Mouse (Mus musculus) heart, embryonic 11.5 days (tissue): ENCODE data around the gene Gm5930. TPM values are rescaled to one million over a fixed set of nuclear protein-coding genes. Genes with fewer than 3 reads are reported as not detected.
"Not testable (repeated sequence)": the region's sequence is repeated elsewhere in the genome, so short reads cannot be mapped to it uniquely, and the experiment has no call there.

Source experiments
- ATAC-seq: fragments of 200-750 bp; cut with Nextera tagmentation; replicated peaks from 2 replicates; pipeline ENCODE4 v1.8.0; 2017; ENCODE audit warnings: moderate library complexity; ENCODE audit not compliant: insufficient number of reproducible peaks, low FRiP score, low TSS enrichment
- H3K27ac ChIP-seq: fragments of 300-500 bp; sonication (generic); 2 replicates; pipeline ENCODE4 v1.5.1; 2014; ENCODE audit warnings: mild to moderate bottlenecking, low read depth, low read length
- H3K27me3 ChIP-seq: fragments of 300-500 bp; sonication (generic); 2 replicates; pipeline ENCODE4 v1.6.1; 2014; ENCODE audit warnings: mild to moderate bottlenecking, low read length, mixed read lengths; ENCODE audit not compliant: control insufficient read depth, insufficient read depth
- H3K36me3 ChIP-seq: fragments of 300-500 bp; sonication (generic); 2 replicates; pipeline ENCODE4 v1.6.1; 2014; ENCODE audit warnings: mild to moderate bottlenecking, low read length, moderate library complexity, mixed read lengths; ENCODE audit not compliant: control insufficient read depth, insufficient read depth
- H3K4me1 ChIP-seq: fragments of 300-500 bp; sonication (generic); 2 replicates; pipeline ENCODE4 v1.6.1; 2014; ENCODE audit warnings: low read length; ENCODE audit not compliant: control insufficient read depth, insufficient read depth
- H3K4me2 ChIP-seq: fragments of 300-500 bp; sonication (generic); 2 replicates; pipeline ENCODE4 v1.6.1; 2014; ENCODE audit warnings: mild to moderate bottlenecking, moderate library complexity
- H3K4me3 ChIP-seq: fragments of 300-500 bp; sonication (generic); 2 replicates; pipeline ENCODE4 v1.5.1; 2014; ENCODE audit warnings: low read depth, low read length
- H3K9ac ChIP-seq: fragments of 300-500 bp; sonication (generic); 2 replicates; pipeline ENCODE4 v1.6.1; 2014; ENCODE audit warnings: mild to moderate bottlenecking, low read depth, low read length, moderate library complexity
- H3K9me3 ChIP-seq: fragments of 300-500 bp; sonication (generic); replicated peaks from 2 replicates; pipeline ENCODE4 v1.6.1; 2016; ENCODE audit warnings: low read length; ENCODE audit not compliant: control insufficient read depth
- WGBS: fragments of 180-500 bp; shearing (Covaris S2); extraction: QIAGEN DNeasy Blood & Tissue Kit; methylation state at CpG from one replicate; pipeline ENCODE4 v1.1.7; 2014; ENCODE audit not compliant: insufficient replicate concordance; 5-methylcytosine and 5-hydroxymethylcytosine counted together
- polyA plus RNA-seq: library from polyadenylated mRNA; unstranded; fragments of >200 nt; fragmentation: Nextera tagmentation; extraction: Ambion mirVana; gene quantifications from 2 replicates; pipeline ENCODE4 v1.2.1, GENCODE M21; 2014

Gene Gm5930
- not detected in 2 replicates for polyA plus RNA-seq

DNA sequence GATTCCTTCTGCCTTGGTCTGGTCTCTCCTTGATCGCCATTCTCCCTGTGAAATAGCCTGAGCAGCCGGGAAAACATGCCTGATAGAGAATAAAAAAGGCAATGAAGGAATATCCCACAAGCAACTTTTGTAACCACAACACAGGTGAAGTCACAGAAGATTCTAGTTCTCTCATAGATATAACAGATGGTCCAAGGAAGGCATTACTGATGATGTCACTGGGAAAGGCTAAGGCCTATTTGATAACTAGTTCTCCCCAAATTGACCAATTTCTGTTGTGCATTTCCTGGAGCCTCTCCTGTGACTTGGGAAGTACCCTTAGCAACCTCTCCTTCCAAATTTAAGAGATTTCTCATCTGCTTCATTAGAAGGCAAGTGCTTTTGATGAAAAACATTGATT, at the start of gene Gm5930:
Gene Gm5930 (minus strand): TSS at position 101 of the 400 bp plus-strand sequence.
- not testable (repeated sequence) for H3K9me3 ChIP-seq, H3K4me3 ChIP-seq, H3K4me1 ChIP-seq, H3K27ac ChIP-seq, H3K27me3 ChIP-seq, H3K36me3 ChIP-seq, ATAC-seq, H3K4me2 ChIP-seq, H3K9ac ChIP-seq
- no CpG with 5 or more reads among the region's 2 CpGs for whole genome bisulfite sequencing

DNA sequence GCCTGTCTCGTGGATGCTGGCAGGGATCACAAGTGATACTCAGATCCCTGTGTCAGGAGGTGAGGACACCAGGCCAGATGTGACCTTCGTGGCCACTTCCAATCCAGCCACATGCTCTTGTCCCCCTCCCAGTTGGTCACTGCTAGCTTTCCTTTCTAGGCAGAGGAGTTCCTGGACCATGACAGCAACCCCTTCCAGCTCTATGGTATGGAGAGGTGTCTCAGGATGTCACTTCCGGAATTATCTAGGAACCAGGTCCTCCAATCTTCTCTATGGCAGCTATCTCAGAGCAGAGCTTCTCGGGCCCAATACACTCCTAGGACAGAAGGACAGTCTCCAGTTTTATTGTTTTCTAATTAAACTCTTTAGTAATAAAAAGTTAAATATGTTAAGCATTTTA, 45.8 kb upstream of the Gm5930 start:
- not testable (repeated sequence) for H3K9me3 ChIP-seq, ATAC-seq, H3K27ac ChIP-seq, H3K4me1 ChIP-seq, H3K4me3 ChIP-seq, H3K9ac ChIP-seq, H3K27me3 ChIP-seq, H3K36me3 ChIP-seq, H3K4me2 ChIP-seq
- WGBS, result 78% methylated on average over 3 of the region's 4 CpGs

DNA sequence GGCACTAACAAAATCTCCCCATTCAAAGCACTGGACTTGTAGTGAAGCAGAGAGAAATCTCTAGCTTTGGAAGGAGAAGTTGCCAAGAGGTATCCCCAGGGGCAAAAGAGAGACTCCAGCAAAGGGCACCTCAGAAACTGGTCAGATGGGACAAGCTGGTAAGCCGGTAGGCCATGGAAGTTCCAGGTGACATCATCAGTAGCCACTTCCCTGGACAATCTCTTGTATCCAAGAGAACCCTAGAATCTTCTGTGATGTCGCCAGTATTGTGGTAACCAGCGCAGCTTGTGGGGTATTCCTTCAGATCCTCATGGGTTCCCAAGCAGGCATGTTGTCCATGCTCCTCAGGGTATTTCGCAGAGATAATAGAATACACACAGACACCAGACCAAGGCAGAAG, 26.7 kb upstream of the Gm5930 start, which contains the start of gene Gm8229:
Gene Gm8229 (plus strand): TSS at position 301 of the 400 bp plus-strand sequence.
- not testable (repeated sequence) for H3K9me3 ChIP-seq, H3K4me1 ChIP-seq, ATAC-seq, H3K36me3 ChIP-seq, H3K9ac ChIP-seq, H3K4me3 ChIP-seq, H3K27me3 ChIP-seq, H3K27ac ChIP-seq, H3K4me2 ChIP-seq
- WGBS, result 84% methylated on average over 4 of the region's 4 CpGs

DNA sequence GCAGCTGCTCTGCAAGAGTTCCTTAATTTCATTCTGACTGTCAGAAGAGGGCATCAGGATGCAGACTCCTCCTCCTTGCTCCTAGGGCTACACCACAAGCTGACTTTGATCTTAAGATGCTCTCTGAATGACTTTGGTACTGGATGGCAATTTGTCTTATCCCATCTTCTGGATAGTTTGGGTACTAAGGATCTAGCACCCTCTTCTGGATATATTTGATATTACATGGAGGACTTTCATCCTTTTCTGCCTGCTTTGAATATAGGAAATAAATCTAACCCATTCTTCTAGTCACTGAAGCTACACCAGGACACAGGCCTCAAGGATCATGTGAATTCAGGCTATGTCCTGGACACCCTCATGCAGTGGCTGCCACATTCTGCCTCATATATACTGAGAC, 23.9 kb upstream of the Gm5930 start:
- not testable (repeated sequence) for H3K36me3 ChIP-seq, H3K4me1 ChIP-seq, H3K4me2 ChIP-seq, H3K9ac ChIP-seq, H3K27ac ChIP-seq, H3K27me3 ChIP-seq, ATAC-seq, H3K4me3 ChIP-seq, H3K9me3 ChIP-seq

- H3K4me2 ChIP-seq, H3K27me3 ChIP-seq, H3K9ac ChIP-seq, H3K27ac ChIP-seq, H3K36me3 ChIP-seq, H3K4me3 ChIP-seq, H3K4me1 ChIP-seq, H3K9me3 ChIP-seq, ATAC-seq: not testable (repeated sequence)
- 28% methylated on average over 2 of the region's 2 CpGs for WGBS
Observed at GRCm38 (mm10) chr14:44361416-44361815, 23.0 kb upstream of the Gm5930 start.

DNA sequence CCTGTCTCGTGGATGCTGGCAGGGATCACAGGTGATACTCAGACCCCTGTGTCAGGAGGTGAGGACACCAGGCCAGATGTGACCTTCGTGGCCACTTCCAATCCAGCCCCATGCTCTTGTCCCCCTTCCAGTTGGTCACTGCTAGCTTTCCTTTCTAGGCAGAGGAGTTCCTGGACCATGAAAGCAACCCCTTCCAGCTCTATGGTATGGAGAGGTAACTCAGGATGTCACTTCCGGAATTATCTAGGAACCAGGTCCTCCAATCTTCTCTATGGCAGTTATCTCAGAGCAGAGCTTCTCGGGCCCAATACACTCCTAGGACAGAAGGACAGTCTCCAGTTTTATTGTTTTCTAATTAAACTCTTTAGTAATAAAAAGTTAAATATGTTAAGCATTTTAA, 26.3 kb downstream of the Gm5930 start:
- H3K27me3 ChIP-seq, ATAC-seq, H3K4me1 ChIP-seq, H3K27ac ChIP-seq, H3K9me3 ChIP-seq, H3K36me3 ChIP-seq, H3K4me2 ChIP-seq, H3K9ac ChIP-seq, H3K4me3 ChIP-seq: not testable (repeated sequence)
- 74% methylated on average over 4 of the region's 4 CpGs for WGBS

DNA sequence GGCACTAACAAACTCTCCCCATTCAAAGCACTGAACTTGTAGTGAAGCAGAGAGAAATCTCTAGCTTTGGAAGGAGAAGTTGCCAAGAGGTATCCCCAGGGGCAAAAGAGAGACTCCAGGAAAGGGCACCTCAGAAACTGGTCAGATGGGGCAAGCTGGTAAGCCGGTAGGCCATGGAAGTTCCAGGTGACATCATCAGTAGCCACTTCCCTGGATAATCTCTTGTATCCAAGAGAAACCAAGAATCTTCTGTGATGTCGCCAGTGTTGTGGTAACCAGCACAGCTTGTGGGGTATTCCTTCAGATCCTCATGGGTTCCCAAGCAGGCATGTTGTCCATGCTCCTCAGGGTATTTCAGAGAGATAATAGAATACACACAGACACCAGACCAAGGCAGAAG, 53.1 kb downstream of the Gm5930 start, which contains the start of gene Gm8220:
Gene Gm8220 (plus strand): TSS at position 301 of the 400 bp plus-strand sequence.
- not testable (repeated sequence) for H3K4me3 ChIP-seq, H3K27me3 ChIP-seq

More for the DNA sequence above, 53.1 kb downstream of the Gm5930 start, which contains the start of gene Gm8220:
- not testable (repeated sequence) for H3K9me3 ChIP-seq, H3K4me2 ChIP-seq, ATAC-seq, H3K9ac ChIP-seq, H3K4me1 ChIP-seq, H3K36me3 ChIP-seq, H3K27ac ChIP-seq
- WGBS, result 83% methylated on average over 2 of the region's 2 CpGs

Other genes starting within 250 kb of the Gm5930 start
- gene Ear2, start 235.9 kb downstream of the Gm5930 start, polyA plus RNA-seq, result not detected in 2 replicates
- gene Gm3327, start 214.7 kb downstream of the Gm5930 start, polyA plus RNA-seq, result not detected in 2 replicates
- not detected in 2 replicates for gene Gm8212, start 140.9 kb downstream of the Gm5930 start, polyA plus RNA-seq
- not detected in 2 replicates for gene 4930503E14Rik, start 125.3 kb downstream of the Gm5930 start, polyA plus RNA-seq
- not detected in 2 replicates for gene Gm8220, start 53.0 kb downstream of the Gm5930 start, polyA plus RNA-seq
- not detected in 2 replicates for gene Gm8229, start 26.8 kb upstream of the Gm5930 start, polyA plus RNA-seq
- not detected in 2 replicates for gene Gm3371, start 72.1 kb upstream of the Gm5930 start, polyA plus RNA-seq
- not detected in 2 replicates for gene Gm8232, start 95.1 kb upstream of the Gm5930 start, polyA plus RNA-seq
- gene BC061237, start 153.9 kb upstream of the Gm5930 start, polyA plus RNA-seq, result not detected in 2 replicates
- not detected in 2 replicates for gene Gm17093, start 179.7 kb upstream of the Gm5930 start, polyA plus RNA-seq
- gene Gm8247, start 244.6 kb upstream of the Gm5930 start, polyA plus RNA-seq, result not detected in 2 replicates